Mouse (Mus musculus): ENCODE data around the gene Btd.
A peak's percentile ranks its signal among the peaks of the same experiment; 100 is the strongest.

The Btd gene

GRCm38 (mm10) chr14:31647991-31648390, 7.2 kb downstream of the Btd start:
- no peak for DNase-seq

GRCm38 (mm10) chr14:31650347-31650746, 9.5 kb downstream of the Btd start:
- DNase-seq, result no peak

- no peak for DNase-seq
Measured at GRCm38 (mm10) chr14:31651206-31651605, 10.4 kb downstream of the Btd start.

- no peak for DNase-seq
Measured at GRCm38 (mm10) chr14:31652106-31652505, 11.3 kb downstream of the Btd start.

GRCm38 (mm10) chr14:31652624-31653023, 11.8 kb downstream of the Btd start:
- no peak for DNase-seq

- DNase-seq, result no peak
Measured at GRCm38 (mm10) chr14:31653101-31653875, 12.5 kb downstream of the Btd start.

GRCm38 (mm10) chr14:31654816-31655215, 14.0 kb downstream of the Btd start:
- DNase-seq, result no peak

GRCm38 (mm10) chr14:31655406-31655805, 14.6 kb downstream of the Btd start:
- no peak for DNase-seq

- no peak for DNase-seq
Measured at GRCm38 (mm10) chr14:31656386-31656785, 15.6 kb downstream of the Btd start.

GRCm38 (mm10) chr14:31656857-31657645, 16.2 kb downstream of the Btd start:
- DNase-seq, result peak; percentile 55 to 73

- DNase-seq, result no peak
Measured at GRCm38 (mm10) chr14:31658126-31658680, 17.4 kb downstream of the Btd start.

GRCm38 (mm10) chr14:31659501-31660181, 18.8 kb downstream of the Btd start:
- DNase-seq, result no peak

- no peak for DNase-seq
Measured at GRCm38 (mm10) chr14:31660312-31661093, 19.7 kb downstream of the Btd start.

GRCm38 (mm10) chr14:31661671-31662554, 21.1 kb downstream of the Btd start:
- peak; percentile 66 to 72 for DNase-seq

GRCm38 (mm10) chr14:31662555-31663211, 21.9 kb downstream of the Btd start:
- DNase-seq, result peak; percentile 56 to 57

- DNase-seq, result no peak
Measured at GRCm38 (mm10) chr14:31663376-31664099, 22.7 kb downstream of the Btd start.

- DNase-seq, result no peak
Measured at GRCm38 (mm10) chr14:31664100-31664902, 23.5 kb downstream of the Btd start.

GRCm38 (mm10) chr14:31664903-31665565, 24.2 kb downstream of the Btd start:
- peak; percentile 55 to 58 for DNase-seq

- no peak for DNase-seq
Measured at GRCm38 (mm10) chr14:31665566-31665940, 24.7 kb downstream of the Btd start.
